Mouse (Mus musculus) forebrain, embryonic 11.5 days (tissue): ENCODE data around the gene Pla2g3. TPM values are rescaled to one million over a fixed set of nuclear protein-coding genes. Genes with fewer than 3 reads are reported as not detected.

Experiments
- ATAC-seq: fragments of 200-750 bp; cut with Nextera tagmentation; replicated peaks from 2 replicates; pipeline ENCODE4 v1.8.0; 2017; ENCODE audit warnings: moderate TSS enrichment; ENCODE audit not compliant: low FRiP score
- DNase-seq: peaks from one replicate; pipeline ENCODE4 v3.0.0-alpha.2; 2017; ENCODE audit warnings: low spot score
- H3K27ac ChIP-seq: fragments of 300-500 bp; sonication (generic); 2 replicates; pipeline ENCODE4 v1.5.1; 2014; ENCODE audit warnings: low read depth, low read length
- H3K27me3 ChIP-seq: fragments of 300-500 bp; sonication (generic); 2 replicates; pipeline ENCODE4 v1.6.1; 2014; ENCODE audit warnings: mild to moderate bottlenecking, low read length, mixed read lengths; ENCODE audit not compliant: control insufficient read depth, insufficient read depth
- H3K36me3 ChIP-seq: fragments of 300-500 bp; sonication (generic); 2 replicates; pipeline ENCODE4 v1.6.1; 2014; ENCODE audit warnings: mild to moderate bottlenecking, low read length, moderate library complexity, mixed read lengths; ENCODE audit not compliant: control insufficient read depth, insufficient read depth
- H3K4me1 ChIP-seq: fragments of 300-500 bp; sonication (generic); replicated peaks from 2 replicates; pipeline ENCODE4 v1.6.1; 2014; ENCODE audit warnings: low read length, mixed read lengths; ENCODE audit not compliant: control insufficient read depth, insufficient read depth
- H3K4me2 ChIP-seq: fragments of 300-500 bp; sonication (generic); 2 replicates; pipeline ENCODE4 v1.6.1; 2014; ENCODE audit warnings: low read depth, mild to moderate bottlenecking, low read length, moderate library complexity, mixed read lengths; ENCODE audit not compliant: severe bottlenecking
- H3K4me3 ChIP-seq: fragments of 300-500 bp; sonication (generic); 2 replicates; pipeline ENCODE4 v1.5.1; 2014; ENCODE audit warnings: low read depth, low read length
- H3K9ac ChIP-seq: fragments of 300-500 bp; sonication (generic); 2 replicates; pipeline ENCODE4 v1.6.1; 2014; ENCODE audit warnings: low read length
- H3K9me3 ChIP-seq: fragments of 300-500 bp; sonication (generic); 2 replicates; pipeline ENCODE4 v1.6.1; 2016; ENCODE audit warnings: low read length, mixed read lengths; ENCODE audit not compliant: control insufficient read depth
- WGBS: fragments of 180-500 bp; shearing (Covaris S2); extraction: QIAGEN DNeasy Blood & Tissue Kit; methylation state at CpG from one replicate; pipeline ENCODE4 v1.1.7; 2014; 5-methylcytosine and 5-hydroxymethylcytosine counted together
- polyA plus RNA-seq: library from polyadenylated mRNA; unstranded; fragments of >200 nt; fragmentation: Nextera tagmentation; extraction: Ambion mirVana; gene quantifications from 2 replicates; pipeline ENCODE4 v1.2.1, GENCODE M21; 2014

The Pla2g3 gene
- polyA plus RNA-seq = 0.45 and 0.92 TPM in 2 replicates

DNA sequence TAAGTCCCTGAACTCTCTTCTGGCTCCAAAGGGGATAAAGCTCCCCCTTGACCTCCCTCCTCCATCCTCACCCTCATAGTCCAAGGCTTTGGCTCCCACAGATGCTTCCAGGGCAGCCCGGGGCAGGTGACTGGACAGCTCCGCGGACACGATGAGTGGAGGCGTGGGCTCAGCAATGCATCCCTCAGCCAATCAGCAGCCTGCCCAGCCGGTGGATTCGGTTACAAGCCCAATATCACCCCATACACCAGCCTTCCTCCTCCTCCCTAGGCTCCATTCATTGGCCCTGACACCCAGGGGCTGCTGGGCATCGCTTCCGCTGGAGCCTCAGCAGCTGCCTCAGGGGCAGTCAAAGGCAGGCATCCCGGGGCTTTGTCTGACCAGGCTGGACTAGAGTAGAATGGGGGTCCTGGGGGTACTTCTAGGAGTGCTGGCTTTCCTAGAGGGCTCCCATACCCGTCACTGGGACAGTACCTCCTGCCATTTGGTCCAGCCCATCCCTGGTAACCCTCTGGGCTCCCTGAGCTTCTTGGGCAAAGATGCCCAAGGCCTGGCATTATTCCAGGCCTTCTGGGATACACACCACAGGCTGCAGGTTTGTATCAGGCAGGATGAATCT lies at the start of gene Pla2g3:
TSS of gene Pla2g3 (plus strand) at position 333 of the 619 bp plus-strand sequence.
- DNase-seq = peak; percentile 60

DNA sequence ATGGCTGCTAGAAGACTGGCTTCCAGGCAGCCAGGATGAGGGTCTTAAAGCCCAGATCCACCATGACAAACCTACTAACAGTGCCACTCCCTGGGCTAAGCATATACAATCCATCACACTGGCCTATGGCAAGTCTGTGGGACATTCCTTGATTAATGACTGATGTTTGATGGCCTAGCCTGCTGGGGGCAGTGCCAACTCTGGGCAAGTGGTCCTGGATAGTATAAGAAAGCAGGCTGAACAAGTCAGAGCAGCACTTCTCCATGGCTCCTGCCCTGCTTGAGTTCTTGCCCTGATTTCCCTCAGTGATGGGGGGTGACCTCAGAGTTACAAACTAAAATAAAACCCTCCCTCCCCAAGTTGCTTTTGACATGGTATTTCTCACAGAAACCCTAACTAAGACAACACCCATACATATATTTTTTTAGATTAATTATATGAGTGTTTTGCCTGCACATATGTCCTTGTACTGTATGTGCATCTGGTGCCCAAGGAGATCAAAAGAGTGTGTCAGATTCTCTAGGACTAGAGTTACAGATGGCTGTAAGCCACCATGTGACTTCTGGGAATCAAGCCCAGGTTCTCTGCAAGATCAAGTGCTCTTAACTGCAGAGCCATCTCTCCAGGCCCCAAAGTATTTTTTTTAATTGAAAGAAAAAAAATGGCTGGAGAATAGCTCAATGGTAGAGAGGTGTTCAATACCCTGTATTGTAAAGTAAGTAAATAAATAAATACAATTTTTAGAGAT lies 46.2 kb upstream of the Pla2g3 start:
- Histone ChIP-seq H3K4me1 (no peaks in the 10 kb centered on the region), H3K9me3 (no peaks in the 10 kb centered on the region), H3K27me3 (no peaks in the 10 kb centered on the region), H3K27ac (no peak overlapping the region), H3K4me3 (no peak overlapping the region), H3K4me2 (no peak overlapping the region), H3K9ac (no peak overlapping the region), H3K36me3 (no peaks in the 10 kb centered on the region)
- DNase-seq = no peak
- ATAC-seq = no peak

More for the DNA sequence above, at the start of gene Pla2g3:
- ATAC-seq = no peak
- 0 out of 2 replicates have a peak, but pooled peaks cover 2% of the 10 kb centered on the region for H3K4me1 ChIP-seq
- no peak within 1 kb of the TSS for H3K4me2 ChIP-seq
- no peak within 1 kb of the TSS for H3K27ac ChIP-seq
- H3K4me3 ChIP-seq = no peak within 1 kb of the TSS
- no peaks in the 10 kb centered on the region for H3K9me3 ChIP-seq
- no peaks in the 10 kb centered on the region for H3K27me3 ChIP-seq
- no peaks in the 10 kb centered on the region for H3K36me3 ChIP-seq
- H3K9ac ChIP-seq = no peak within 1 kb of the TSS; the same call in 1 of the 2 replicates
- WGBS = 25% methylated on average over 11 of the region's 11 CpGs

- Histone ChIP-seq H3K36me3 (no peaks in the 10 kb centered on the region), H3K4me2 (no peak overlapping the region), H3K9me3 (no peaks in the 10 kb centered on the region), H3K4me3 (no peak overlapping the region), H3K27ac (no peak overlapping the region), H3K27me3 (no peaks in the 10 kb centered on the region), H3K4me1 (no peaks in the 10 kb centered on the region), H3K9ac (no peak overlapping the region)
- ATAC-seq (no peak), DNase-seq (no peak)
- 82% methylated on average over 4 of the region's 4 CpGs for WGBS
These were observed 45.4 kb upstream of the Pla2g3 start for GRCm38 (mm10) chr11:3442677-3443076.

GRCm38 (mm10) chr11:3443091-3443490 lies 45.0 kb upstream of the Pla2g3 start:
- ATAC-seq (no peak), DNase-seq (no peak)
- Histone ChIP-seq H3K4me2 (no peak overlapping the region), H3K27ac (no peak overlapping the region), H3K9ac (no peak overlapping the region), H3K36me3 (no peaks in the 10 kb centered on the region), H3K4me3 (no peak overlapping the region), H3K27me3 (no peaks in the 10 kb centered on the region), H3K9me3 (no peaks in the 10 kb centered on the region), H3K4me1 (no peaks in the 10 kb centered on the region)
- WGBS = 98% methylated on average over 2 of the region's 2 CpGs

- H3K4me3 ChIP-seq = no peak overlapping the region
- H3K4me2 ChIP-seq = no peak overlapping the region
- no peaks in the 10 kb centered on the region for H3K27me3 ChIP-seq
- ATAC-seq (no peak), DNase-seq (no peak)
- no peaks in the 10 kb centered on the region for H3K4me1 ChIP-seq
- 92% methylated on average over 8 of the region's 8 CpGs for WGBS
- no peaks in the 10 kb centered on the region for H3K9me3 ChIP-seq
- H3K27ac ChIP-seq = no peak overlapping the region
- no peaks in the 10 kb centered on the region for H3K36me3 ChIP-seq
- H3K9ac ChIP-seq = no peak overlapping the region
These were observed 43.2 kb upstream of the Pla2g3 start for GRCm38 (mm10) chr11:3444875-3445274.

DNA sequence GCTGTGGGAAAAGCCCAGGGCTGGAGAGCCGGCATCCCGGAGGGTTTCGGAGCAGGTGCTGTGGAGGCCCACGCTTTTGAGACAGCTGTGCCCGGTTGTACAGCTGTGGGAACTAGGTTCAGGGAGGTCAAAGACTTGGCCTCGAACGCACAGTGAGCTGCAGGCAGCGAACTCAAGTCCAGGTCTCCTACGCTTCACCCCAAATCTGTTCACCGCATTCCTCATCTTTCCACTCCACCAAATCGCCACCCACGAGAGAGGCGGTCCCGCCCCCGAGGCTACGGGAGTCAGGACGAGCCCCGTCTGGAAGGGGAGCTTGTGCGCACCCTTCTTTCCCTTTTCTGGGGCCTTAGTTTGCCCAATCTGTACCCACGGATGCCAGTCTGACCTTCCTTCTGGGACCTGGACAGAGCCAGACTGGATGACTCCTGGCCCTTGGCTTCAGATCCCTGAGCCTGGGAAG lies 36.4 kb upstream of the Pla2g3 start:
- ATAC-seq = no peak; the same call in 1 of the 2 replicates
- under 1% methylated on average over 20 of the region's 20 CpGs for WGBS
- peak; percentile 61 for DNase-seq

DNA sequence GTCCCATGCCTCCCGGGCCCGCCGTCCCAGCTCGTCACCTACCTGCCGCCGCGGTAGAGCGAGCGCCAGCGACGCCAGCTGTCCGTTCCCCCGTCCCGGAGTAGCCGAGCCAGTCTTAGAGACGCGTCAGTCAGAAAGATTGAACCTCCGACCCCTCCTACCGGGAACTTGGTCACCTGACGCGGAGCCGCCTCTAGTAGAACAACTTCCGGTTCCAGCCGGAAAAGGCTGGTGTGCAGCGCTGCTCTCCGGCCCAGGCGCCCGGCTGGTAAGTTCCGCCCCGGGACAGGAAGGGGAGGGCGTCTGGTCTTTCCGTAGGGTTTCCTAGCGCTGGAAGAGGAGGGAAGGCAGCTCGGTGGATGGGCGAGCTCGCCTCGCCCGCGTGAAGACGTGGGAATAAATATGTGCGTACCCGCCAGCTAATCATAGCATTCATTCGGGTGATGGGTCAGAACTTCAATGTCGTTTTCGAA lies 35.9 kb upstream of the Pla2g3 start, which contains the start of gene Rnf185:
TSS of gene Rnf185 (minus strand) at position 197 of the 473 bp plus-strand sequence.
- Histone ChIP-seq H3K4me3 (peak within 1 kb of the TSS; percentile 73), H3K27ac (peak within 1 kb of the TSS; percentile 66), H3K27me3 (no peaks in the 10 kb centered on the region), H3K4me1 (no peaks in the 10 kb centered on the region), H3K9ac (peak within 1 kb of the TSS; percentile 84), H3K4me2 (peak within 1 kb of the TSS; percentile 93), H3K9me3 (no peaks in the 10 kb centered on the region), H3K36me3 (no peaks in the 10 kb centered on the region; the same call in 1 of the 2 replicates)
- DNase-seq = peak; percentile 96
- ATAC-seq = peak; percentile 96
- under 1% methylated on average over 45 of the region's 45 CpGs for WGBS

More for the DNA sequence above, 36.4 kb upstream of the Pla2g3 start:
- Histone ChIP-seq H3K9me3 (no peaks in the 10 kb centered on the region), H3K36me3 (no peaks in the 10 kb centered on the region; the same call in 1 of the 2 replicates), H3K4me1 (no peaks in the 10 kb centered on the region), H3K27me3 (no peaks in the 10 kb centered on the region), H3K4me3 (peak overlapping the region; percentile 73), H3K9ac (peak overlapping the region; percentile 84), H3K4me2 (peak overlapping the region; percentile 93), H3K27ac (peak overlapping the region; percentile 66)

- under 1% methylated on average over 9 of the region's 9 CpGs for WGBS
These were observed 35.3 kb upstream of the Pla2g3 start for GRCm38 (mm10) chr11:3452769-3453168.

More at GRCm38 (mm10) chr11:3452769-3453168, 35.3 kb upstream of the Pla2g3 start:
- ATAC-seq (peak; percentile 60), DNase-seq (peak; percentile 65)
- Histone ChIP-seq H3K4me3 (peak overlapping the region; percentile 73), H3K36me3 (no peaks in the 10 kb centered on the region; the same call in 1 of the 2 replicates), H3K27me3 (no peaks in the 10 kb centered on the region), H3K27ac (peak overlapping the region; percentile 58; the same call in 1 of the 2 replicates), H3K9me3 (no peaks in the 10 kb centered on the region), H3K9ac (peak overlapping the region; percentile 66), H3K4me1 (no peaks in the 10 kb centered on the region), H3K4me2 (peak overlapping the region; percentile 93)
